Mouse (Mus musculus) right cerebral cortex, adult 2 months (tissue): ENCODE data around the gene Lmntd1.

Source experiments
- DNase-seq, 2 experiments: peaks; one replicate each; pipeline ENCODE4 v3.0.0; 2021 to 2022; ENCODE audit warnings: low spot score in 2 of 2

Lmntd1 gene

DNA sequence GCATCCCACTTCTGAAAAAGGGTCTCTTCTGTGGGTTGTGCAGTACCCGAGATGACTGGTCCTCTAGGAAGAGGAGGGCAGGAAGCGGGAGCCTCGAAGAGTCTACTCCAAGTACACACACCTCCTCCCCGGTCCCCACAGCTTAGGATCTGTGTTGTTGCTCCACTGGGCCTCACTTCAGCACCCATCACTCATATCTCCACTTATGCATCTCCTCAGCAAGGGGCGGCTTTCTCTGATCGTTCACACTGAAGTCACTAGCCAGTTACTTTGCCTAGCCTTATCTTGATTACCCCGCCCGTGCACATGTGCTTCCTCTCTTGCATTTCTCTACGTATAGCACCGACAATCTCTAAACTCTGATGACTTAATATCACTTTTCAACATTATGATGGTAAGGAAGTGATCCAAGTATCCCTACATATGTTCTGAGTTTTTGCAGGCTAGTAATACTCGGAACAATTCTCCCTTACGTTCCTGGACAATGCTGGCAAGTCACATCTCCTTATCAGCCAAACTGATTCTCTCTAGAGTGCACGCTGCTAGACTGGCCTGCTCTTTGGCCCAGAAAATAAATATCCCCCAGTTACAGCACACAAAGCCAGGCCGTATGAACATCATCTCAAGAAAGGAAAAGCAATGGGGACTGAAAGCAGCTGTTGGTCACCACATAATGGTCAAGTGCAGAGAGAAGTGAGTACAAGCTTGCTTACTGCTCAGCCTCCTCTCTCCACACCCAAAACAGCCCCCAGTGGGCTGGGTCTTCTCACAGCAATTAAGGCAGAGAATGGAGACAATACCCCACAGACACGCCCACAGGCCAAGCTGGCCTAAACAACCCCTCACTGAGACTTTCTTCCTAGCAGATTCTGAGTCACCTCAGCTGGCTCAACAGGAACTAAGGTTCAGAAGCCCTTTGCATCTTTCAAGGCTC lies 56.8 kb downstream of the Lmntd1 start:
- DNase-seq: no peak

DNA sequence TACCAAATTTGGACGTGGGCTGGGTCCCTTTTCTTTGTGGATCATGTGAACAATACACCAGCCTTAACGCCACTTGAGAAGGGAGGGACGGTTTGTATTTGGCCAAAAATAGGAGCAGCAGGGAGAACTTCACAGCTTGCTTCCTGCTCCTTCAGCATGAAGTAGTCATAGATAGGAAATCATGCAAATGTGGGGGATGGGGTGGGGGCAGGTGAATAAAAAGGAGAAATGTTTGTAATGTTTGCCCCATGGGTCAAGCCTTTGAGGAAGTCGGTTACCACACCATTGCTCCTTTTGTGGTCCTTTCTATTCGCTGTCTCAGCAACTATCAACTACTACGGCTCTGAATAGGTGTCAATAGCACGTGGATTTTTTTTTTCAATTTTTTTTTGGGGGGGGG lies 60.9 kb downstream of the Lmntd1 start:
- DNase-seq: no peak

DNA sequence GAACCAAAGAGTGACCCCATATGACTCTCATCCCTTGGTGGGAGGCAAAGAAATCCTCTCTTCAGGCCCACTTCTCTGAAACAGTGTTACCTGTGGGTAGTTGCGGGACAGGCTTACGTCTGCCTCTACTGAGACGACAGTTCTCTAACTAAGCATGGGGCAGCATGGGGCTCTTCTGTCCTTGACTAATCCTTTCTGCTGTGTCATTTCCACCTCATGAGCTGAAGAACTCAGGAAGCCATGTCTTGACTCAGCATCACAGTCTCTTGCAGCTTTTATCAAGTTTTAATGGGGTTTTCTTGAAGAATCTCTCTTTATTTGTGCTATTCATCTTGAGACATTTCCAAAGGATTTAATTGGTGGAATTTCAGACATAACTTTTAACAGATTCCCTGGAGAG lies 61.3 kb downstream of the Lmntd1 start:
- no peak for DNase-seq

GRCm38 (mm10) chr6:145550993-145551392 lies 63.1 kb downstream of the Lmntd1 start:
- no peak for DNase-seq

GRCm38 (mm10) chr6:145545927-145546641 lies 68.0 kb downstream of the Lmntd1 start:
- no peak for DNase-seq

DNA sequence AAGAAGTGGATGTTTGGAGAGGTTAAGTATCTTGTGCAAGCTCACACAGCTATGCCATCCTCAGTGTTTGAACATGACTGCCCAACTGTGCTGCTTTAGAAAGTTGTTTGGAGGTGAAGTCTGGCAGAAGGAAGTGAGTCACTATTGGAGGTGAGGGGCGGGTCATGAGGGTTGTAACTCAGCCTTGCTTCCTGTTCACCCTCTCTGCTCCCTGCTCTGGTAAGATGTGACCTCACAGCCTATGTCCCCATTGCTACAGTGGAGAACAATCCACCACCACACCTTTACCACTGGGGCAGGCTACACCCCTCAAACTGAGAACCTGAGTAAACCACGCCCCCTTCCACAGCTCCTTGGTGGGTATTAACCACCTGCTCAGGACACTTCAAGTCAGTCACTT lies 69.3 kb downstream of the Lmntd1 start:
- DNase-seq: no peak

GRCm38 (mm10) chr6:145544304-145544703 lies 69.8 kb downstream of the Lmntd1 start:
- no peak for DNase-seq

DNA sequence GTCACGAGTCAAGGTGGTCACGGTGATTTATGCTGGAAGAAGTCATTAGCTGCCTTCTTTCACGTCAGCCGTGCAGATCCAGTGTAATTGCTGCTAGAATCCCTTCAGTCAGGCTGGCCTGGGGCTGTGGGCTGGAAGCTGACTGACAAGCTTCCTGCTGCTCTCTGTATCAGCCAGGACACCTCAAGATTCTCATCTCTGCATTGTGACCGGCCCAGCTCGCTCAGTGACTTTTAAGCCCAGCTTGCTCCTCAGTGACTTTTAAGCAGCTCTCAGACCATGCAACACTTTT lies 74.6 kb downstream of the Lmntd1 start:
- DNase-seq: no peak

DNA sequence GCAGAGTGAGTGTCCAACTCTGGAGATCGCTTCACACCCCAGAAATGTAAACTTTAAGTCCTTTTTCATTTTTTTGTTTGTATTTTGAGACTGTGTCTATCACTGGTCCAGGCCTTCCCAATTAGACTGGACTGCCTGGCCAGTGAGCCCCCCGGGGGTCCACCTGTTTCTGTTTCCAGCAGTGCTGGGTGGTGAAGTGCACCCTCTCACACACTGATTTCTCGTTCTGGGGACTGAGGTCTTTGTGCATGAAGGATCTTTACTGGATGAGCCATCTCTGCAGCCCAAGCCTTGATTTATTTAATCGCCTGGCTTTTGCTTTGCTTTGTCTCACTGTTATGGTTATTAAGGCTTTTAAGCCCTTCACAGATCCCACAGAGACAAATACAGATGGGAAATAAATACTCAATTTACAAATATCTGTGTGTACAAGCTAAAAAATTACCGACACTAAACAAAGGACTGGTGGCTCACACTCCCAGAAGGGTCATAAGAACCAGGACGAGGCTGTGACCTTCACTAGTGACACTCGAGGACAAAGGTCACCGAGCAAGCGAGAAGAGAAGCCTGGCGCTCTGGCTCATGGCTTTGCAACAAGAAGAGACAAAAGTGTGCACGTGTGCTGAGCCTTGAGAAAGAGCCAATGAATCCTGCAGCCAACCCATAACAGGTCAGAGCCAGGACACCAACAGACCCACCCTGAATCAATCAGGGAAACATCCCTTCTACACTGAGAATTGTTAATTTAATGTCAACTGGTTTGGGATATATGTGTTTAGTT lies 75.1 kb downstream of the Lmntd1 start:
- DNase-seq: no peak

GRCm38 (mm10) chr6:145530464-145530863 lies 83.7 kb downstream of the Lmntd1 start:
- DNase-seq: no peak

GRCm38 (mm10) chr6:145523337-145523736 lies 90.8 kb downstream of the Lmntd1 start:
- no peak for DNase-seq

GRCm38 (mm10) chr6:145522617-145523016 lies 91.5 kb downstream of the Lmntd1 start:
- no peak for DNase-seq

DNA sequence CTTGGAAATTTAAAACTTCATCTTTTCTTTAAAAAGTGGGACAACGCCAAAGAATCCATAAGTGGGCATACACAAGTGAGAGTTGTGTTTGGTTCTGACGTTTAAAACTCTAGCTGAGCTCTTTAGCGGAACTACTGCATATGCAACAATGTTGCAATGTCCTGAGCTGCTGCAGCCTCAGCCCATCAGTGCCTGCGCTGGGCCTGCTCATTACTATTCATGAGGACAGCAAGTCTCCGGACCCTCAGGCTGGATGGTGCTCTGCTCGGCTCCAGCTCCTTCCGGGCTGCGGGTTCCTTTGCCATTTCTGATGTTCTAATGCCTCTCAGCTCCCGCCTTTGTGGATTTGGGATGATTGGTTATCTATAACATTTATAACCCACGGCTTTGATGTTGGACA lies 97.1 kb downstream of the Lmntd1 start:
- no peak for DNase-seq

- DNase-seq: peak; percentile 9 to 12
These were observed 98.1 kb downstream of the Lmntd1 start for GRCm38 (mm10) chr6:145515859-145516581.

GRCm38 (mm10) chr6:145511265-145511664 lies 102.9 kb downstream of the Lmntd1 start:
- no peak for DNase-seq

- no peak for DNase-seq
These were observed 105.3 kb downstream of the Lmntd1 start for GRCm38 (mm10) chr6:145508828-145509227.

DNA sequence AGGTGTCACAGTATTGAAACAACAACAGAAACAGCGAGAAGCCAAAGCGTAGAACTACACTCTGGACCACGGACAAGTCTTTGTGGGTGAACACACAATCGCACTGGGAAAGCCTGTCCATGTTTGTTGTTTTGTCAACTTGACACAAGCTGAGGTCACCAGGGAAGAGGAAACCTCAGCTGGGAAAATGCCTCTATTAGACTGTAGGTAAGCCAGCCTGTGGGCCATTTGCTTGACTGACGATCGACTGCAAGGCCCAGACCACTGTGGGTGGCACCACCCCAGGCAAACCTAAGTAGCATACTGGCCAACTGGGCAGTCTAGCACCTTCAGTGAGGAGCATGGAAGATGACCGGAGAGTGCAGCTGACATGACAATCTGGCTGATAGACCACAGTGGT lies 112.4 kb downstream of the Lmntd1 start:
- DNase-seq: no peak

DNA sequence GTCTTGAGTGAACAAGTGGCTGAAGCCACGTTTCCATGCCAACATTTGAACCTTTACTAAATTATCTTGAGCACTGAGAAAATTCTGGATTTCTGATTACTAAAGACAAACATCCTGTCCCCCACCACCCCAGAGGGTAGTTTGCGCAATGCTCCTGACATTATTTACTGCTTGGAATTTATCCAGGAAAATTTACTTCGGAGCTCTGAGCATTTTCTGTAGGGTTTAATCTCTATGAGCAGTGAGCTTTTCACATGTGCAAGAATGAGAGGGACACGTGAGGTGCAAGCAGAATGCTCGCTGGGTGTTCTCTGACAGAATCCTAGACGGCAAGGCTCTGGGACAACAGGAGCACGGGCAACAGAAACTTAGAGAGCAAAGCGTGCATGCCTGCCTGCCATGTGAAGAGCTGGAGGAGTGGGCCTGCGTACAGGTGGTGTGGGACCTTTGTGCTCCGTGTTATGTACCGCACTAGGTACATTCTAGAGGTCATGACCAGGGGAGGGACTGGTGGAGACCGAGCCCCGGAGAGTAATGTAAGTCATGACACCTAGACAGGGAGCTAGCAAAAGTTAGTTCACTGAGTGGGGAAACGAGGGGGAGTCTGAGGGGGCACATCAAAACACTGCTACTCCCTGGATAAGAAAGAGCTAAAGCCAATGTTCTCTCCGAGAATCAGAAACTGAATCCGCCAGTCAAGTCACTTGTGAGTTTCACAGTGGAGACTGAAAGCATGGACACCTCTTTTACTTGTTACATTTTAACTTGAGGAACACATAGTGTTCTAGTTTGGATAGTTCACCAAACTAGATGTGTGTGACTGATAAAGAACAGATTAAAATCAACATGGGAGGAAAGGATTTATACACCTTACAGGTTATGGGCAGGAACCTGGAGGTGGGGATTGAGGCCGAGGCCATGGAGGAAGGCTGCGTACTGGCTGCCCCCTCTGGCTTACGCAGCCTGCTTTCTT lies 114.3 kb downstream of the Lmntd1 start:
- no peak for DNase-seq

GRCm38 (mm10) chr6:145495731-145496130 lies 118.4 kb downstream of the Lmntd1 start:
- no peak for DNase-seq

DNA sequence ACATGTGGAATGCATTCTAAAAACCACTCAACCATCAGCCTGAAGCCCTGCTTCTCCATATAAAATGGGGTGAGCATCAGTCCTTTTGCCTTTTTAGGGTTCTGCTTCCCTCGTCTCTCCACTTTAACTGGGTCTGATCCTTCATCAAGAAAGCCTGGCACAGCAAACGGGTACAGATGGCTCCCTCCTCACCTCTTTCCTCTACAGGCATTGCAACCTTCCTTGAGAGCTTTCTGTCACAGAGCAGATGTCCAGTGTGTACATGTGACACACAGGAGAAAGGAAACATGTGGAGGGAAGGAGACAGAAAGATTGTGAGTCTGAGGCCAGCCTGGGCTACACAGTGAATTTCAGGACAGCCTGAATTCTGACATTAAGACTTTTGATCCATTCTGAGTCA lies 125.9 kb downstream of the Lmntd1 start:
- DNase-seq: no peak
